Mouse (Mus musculus) right cerebral cortex, postnatal 4 days (tissue): Measurements from ENCODE around the gene Prickle3.

Experiments
- DNase-seq: peaks from one replicate; pipeline ENCODE4 v3.0.0-alpha.2; 2022

Gene Prickle3

GRCm38 (mm10) chrX:7657221-7657639, at the start of gene Prickle3:
Gene Prickle3 (plus strand): TSS chrX:7657260.
- DNase-seq, result no peak

- DNase-seq, result peak; percentile 19
Measured at GRCm38 (mm10) chrX:7610035-7610434, 47.0 kb upstream of the Prickle3 start.

GRCm38 (mm10) chrX:7610536-7611258, 46.4 kb upstream of the Prickle3 start:
- peak; percentile 46 for DNase-seq

GRCm38 (mm10) chrX:7617889-7618551, 39.0 kb upstream of the Prickle3 start:
- no peak for DNase-seq

GRCm38 (mm10) chrX:7632560-7632959, 24.5 kb upstream of the Prickle3 start:
- no peak for DNase-seq

- no peak for DNase-seq
Measured at GRCm38 (mm10) chrX:7635101-7635500, 22.0 kb upstream of the Prickle3 start.

- peak; percentile 92 for DNase-seq
Measured at GRCm38 (mm10) chrX:7638401-7639091, 18.5 kb upstream of the Prickle3 start, which contains the start of gene Syp. Gene Syp (plus strand): TSS chrX:7638471.

GRCm38 (mm10) chrX:7639536-7640325, 17.3 kb upstream of the Prickle3 start:
- DNase-seq, result no peak

GRCm38 (mm10) chrX:7640785-7641184, 16.3 kb upstream of the Prickle3 start:
- DNase-seq, result no peak

GRCm38 (mm10) chrX:7645349-7645748, 11.7 kb upstream of the Prickle3 start:
- peak; percentile 85 for DNase-seq

- DNase-seq, result peak; percentile 68
Measured at GRCm38 (mm10) chrX:7648671-7649304, 8.3 kb upstream of the Prickle3 start.

- no peak for DNase-seq
Measured at GRCm38 (mm10) chrX:7658031-7658784, 1.1 kb downstream of the Prickle3 start.

GRCm38 (mm10) chrX:7658785-7659589, 1.9 kb downstream of the Prickle3 start:
- DNase-seq, result no peak

- no peak for DNase-seq
Measured at GRCm38 (mm10) chrX:7661086-7661485, 4.0 kb downstream of the Prickle3 start.

- DNase-seq, result no peak
Measured at GRCm38 (mm10) chrX:7662936-7663335, 5.9 kb downstream of the Prickle3 start.

- DNase-seq, result no peak
Measured at GRCm38 (mm10) chrX:7664791-7665190, 7.7 kb downstream of the Prickle3 start.

- DNase-seq, result no peak
Measured at GRCm38 (mm10) chrX:7665739-7666502, 8.9 kb downstream of the Prickle3 start.

GRCm38 (mm10) chrX:7670390-7670881, 13.4 kb downstream of the Prickle3 start:
- peak; percentile 77 for DNase-seq

- DNase-seq, result no peak
Measured at GRCm38 (mm10) chrX:7670921-7671623, 14.0 kb downstream of the Prickle3 start, which contains the start of gene Plp2. Gene Plp2 (minus strand): TSS chrX:7671390.
